Mouse (Mus musculus) kidney, adult 9 months (tissue): ENCODE results near the gene Rnf220.
A peak's percentile ranks its signal among the peaks of the same experiment; 100 is the strongest.

Source experiments
- DNase-seq: peaks from one replicate; pipeline ENCODE4 v3.0.0; 2022

Gene Rnf220

GRCm38 (mm10) chr4:117496482-117497165 lies at the start of gene Rnf220:
Gene Rnf220, minus strand, starts transcription at chr4:117497052.
- peak; percentile 23 for DNase-seq

- DNase-seq: no peak
These were observed 49.8 kb upstream of the Rnf220 start for GRCm38 (mm10) chr4:117546616-117547015.

DNA sequence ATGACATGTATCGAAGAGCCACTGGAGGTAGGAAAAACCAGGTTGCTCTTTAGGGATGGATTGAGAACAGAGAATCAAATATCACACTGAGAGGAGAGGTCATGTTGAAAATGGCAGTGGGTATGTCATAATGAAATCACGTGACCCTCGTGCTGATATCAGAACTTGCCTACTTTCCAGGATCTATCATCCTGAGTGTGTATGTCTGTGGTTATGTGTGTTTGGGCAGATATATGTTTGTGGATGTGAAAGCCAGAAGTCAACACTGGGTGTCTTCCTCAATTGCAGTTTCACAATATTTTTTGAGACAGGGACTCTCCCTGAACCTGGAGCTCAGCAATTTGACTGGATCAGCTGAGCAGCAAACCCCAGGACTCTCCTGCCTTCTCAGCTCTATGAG lies 48.6 kb upstream of the Rnf220 start:
- no peak for DNase-seq

DNA sequence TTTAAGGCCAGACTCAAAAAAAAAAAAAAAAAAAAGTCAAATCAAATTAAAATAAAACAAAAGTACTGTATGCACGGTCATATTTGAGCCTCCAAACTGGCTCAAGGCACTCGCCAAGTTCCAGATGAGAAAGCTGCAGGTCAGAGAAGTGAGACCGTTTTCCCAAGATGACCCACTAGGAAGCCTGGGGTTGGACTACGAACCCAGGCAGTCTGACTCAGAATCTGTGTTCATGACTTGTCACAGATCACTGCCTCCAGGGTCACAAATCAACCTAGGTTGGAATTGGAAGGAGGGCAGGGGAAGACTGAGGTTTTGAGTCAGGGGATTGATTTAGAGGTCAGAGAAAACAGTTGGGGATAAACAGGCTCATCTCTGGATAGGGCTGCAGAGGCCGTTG lies 43.7 kb upstream of the Rnf220 start:
- peak; percentile 70 for DNase-seq

- DNase-seq: no peak
These were observed 42.6 kb upstream of the Rnf220 start for GRCm38 (mm10) chr4:117539329-117539980.

DNA sequence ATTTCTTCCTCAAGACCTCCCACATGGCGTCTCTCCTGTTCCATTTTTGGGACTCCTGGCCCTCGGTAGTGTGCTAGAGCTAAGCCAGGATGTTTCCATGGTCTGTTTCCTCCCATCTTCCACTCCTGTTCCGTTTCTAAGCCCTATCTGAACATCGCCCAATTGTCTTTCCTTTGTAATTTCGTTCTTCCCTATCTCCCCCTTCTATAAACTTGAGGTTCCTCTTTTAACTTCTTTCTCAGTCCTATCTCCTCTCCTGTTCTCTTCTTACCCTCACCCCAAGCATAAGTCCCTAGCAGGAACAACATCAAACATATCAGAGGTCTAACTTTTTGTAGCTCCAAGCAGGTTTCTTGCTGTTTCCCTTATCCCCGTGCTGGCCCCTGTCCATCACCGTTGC lies 40.1 kb upstream of the Rnf220 start:
- DNase-seq: no peak

- DNase-seq: no peak
These were observed 38.8 kb upstream of the Rnf220 start for GRCm38 (mm10) chr4:117535496-117536200.

DNA sequence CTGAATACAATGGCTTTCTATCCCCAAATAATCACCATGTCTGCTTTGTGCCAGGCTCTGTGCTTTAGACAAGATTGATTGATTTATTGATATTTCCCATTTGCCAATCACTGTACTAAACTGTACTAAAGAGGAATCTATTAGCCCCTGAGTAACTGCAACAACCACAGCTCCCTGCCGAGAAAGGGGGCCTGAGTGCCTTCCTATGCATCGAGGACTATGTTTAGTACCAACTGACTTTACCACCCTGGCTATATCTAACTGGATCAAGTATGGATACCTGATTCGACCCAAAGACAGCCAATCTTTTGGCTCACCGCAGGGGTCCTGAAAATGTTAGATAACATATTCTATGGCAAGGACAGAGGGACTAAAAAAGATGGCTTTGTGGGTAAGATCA lies 33.0 kb upstream of the Rnf220 start:
- DNase-seq: no peak

DNA sequence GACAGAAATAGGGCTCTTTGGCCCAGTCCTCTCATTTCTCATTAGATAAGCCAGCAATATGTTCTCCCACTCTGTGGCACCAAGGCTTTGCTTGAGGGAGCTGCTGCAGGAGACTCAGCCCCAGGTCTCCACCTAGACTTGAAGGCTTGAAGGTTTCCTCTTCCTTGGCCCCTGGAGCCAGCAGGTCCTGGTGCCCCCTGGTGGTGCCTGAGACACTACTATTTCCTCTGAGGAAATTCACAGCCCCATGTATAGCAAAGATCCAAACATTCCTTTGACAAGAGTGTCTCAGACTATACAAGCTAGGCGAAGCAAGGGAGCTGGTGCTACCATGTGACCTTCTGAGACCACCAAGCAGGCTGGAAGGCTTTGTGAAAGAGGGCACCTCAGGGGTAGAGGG lies 31.1 kb upstream of the Rnf220 start:
- peak; percentile 52 for DNase-seq

GRCm38 (mm10) chr4:117527116-117527899 lies 30.5 kb upstream of the Rnf220 start:
- DNase-seq: no peak

GRCm38 (mm10) chr4:117525990-117526389 lies 29.1 kb upstream of the Rnf220 start:
- no peak for DNase-seq

GRCm38 (mm10) chr4:117521350-117521749 lies 24.5 kb upstream of the Rnf220 start:
- no peak for DNase-seq

DNA sequence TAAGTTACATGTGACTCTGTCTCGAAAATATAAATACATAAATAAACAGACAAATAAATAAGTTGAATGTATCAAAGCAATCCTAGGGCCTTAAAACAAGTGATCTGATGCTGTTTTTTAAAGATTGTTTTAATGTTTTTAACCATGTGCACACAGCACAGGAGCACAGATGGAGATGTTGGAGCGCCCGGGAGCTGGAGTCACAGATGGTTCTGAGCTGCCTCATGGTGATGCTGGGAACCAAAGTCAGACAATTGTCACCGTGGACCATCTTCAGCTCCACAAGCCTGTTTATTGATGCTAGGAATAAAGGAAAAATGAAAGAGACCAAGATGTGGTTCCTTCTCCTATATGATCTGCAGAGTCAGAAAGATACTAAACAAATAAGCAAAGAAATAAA lies 21.4 kb upstream of the Rnf220 start:
- DNase-seq: no peak

DNA sequence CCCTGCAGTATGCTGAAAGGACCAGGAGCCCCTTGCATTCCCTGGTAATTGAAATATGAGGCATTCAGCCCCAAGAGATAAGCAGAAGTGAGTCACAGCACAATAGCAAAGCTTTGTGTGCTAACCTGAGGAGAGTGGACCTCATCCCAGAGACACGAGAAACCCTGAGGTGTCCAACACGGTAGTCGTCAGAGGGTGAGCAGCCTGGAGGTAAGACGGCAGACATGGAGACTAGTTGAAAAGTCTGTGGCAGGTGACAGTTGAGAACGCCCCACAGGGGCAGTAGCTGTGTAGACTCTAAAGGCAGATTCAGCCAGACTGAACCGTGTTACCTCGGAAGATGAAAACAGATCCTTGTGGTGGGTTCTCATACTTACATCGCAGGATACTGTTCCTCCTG lies 2.2 kb upstream of the Rnf220 start:
- no peak for DNase-seq

GRCm38 (mm10) chr4:117495869-117496401 lies 917 bp downstream of the Rnf220 start:
- DNase-seq: no peak

GRCm38 (mm10) chr4:117494911-117495501 lies 1.8 kb downstream of the Rnf220 start:
- DNase-seq: peak; percentile 14

GRCm38 (mm10) chr4:117493905-117494851 lies 2.7 kb downstream of the Rnf220 start:
- no peak for DNase-seq

DNA sequence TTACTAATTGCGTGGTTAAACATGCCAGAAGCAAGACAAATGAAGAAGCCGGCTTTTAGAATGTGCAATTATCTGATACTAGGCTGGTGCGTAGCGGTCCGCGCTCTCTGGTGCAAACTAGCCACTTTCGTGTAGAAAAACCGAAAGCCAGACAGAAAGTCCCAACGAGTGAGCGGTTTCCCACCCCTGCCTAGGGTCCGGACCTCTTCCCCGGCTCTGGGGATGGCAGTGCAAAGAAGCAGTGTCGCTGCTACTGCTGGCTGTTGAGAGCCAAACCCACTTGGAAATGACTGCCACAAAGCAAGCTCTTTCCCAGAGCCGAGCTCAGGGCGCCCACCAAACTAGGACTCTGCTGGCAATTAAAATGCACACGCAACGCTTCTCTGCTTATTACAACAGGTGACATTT lies 3.7 kb downstream of the Rnf220 start:
- peak; percentile 32 for DNase-seq

DNA sequence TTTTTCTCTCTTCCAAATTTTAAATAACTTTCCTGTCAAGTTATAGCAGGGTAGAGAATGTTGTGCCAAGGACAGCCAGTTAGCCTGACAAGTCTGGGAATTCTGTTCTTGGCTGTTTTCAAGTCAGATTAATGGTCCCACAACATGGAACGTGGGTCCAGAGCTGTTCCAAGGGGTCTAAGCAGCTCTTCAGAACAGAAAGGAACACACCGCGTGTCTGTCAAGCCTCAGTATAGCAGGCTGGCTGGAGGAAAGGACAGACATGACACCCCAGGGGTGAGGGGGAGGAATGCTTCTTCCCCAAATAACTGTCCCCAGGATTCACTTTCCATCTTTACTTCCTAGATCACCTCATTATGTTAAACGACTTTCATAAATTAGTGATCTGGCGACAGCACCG lies 5.0 kb downstream of the Rnf220 start:
- DNase-seq: no peak

DNA sequence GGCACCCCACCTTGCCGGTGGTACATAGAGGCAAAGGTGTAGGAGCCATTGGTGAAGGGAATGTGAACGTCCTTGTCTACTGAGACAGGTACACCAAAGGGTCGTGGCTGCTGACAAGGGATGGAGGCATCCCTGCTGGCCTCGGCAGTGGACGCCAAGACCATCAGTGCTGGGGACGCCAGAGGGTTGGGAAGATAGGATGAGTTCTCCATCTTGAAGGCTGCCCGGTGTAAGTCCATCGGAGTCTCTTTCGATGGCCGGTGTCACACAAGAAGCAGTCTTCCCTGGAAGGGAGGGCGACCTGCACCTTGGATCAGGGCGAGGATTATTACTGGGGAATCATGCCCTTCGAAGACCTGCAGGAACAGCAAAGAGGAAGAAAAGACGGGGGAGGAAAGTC lies 6.9 kb downstream of the Rnf220 start:
- DNase-seq: no peak

GRCm38 (mm10) chr4:117489566-117489965 lies 7.3 kb downstream of the Rnf220 start:
- no peak for DNase-seq
